Mouse (Mus musculus) gastrocnemius, postnatal 36 days (tissue): Measurements from ENCODE around the gene Pdzd4. TPM values are rescaled to one million over a fixed set of nuclear protein-coding genes. Genes with fewer than 3 reads are reported as not detected.
A peak's percentile ranks its signal among the peaks of the same experiment; 100 is the strongest.

Experiments used
- DNase-seq, 2 experiments: peaks; one replicate each; pipeline ENCODE4 v3.0.0; 2022
- intact Hi-C: fragments of 180-260 bp; cut with DNase I; formaldehyde crosslinking; loops from one replicate; pipeline ENCODE4 v1.15.1; 2025
- total RNA-seq, 2 experiments: library from RNA; stranded (reverse); gene quantifications; 2 replicates each; pipeline ENCODE4 v1.2.3; 2021

Gene Pdzd4
- total RNA-seq, 2 experiments from 2014 or later, result 0.56 to 0.96 TPM

DNA sequence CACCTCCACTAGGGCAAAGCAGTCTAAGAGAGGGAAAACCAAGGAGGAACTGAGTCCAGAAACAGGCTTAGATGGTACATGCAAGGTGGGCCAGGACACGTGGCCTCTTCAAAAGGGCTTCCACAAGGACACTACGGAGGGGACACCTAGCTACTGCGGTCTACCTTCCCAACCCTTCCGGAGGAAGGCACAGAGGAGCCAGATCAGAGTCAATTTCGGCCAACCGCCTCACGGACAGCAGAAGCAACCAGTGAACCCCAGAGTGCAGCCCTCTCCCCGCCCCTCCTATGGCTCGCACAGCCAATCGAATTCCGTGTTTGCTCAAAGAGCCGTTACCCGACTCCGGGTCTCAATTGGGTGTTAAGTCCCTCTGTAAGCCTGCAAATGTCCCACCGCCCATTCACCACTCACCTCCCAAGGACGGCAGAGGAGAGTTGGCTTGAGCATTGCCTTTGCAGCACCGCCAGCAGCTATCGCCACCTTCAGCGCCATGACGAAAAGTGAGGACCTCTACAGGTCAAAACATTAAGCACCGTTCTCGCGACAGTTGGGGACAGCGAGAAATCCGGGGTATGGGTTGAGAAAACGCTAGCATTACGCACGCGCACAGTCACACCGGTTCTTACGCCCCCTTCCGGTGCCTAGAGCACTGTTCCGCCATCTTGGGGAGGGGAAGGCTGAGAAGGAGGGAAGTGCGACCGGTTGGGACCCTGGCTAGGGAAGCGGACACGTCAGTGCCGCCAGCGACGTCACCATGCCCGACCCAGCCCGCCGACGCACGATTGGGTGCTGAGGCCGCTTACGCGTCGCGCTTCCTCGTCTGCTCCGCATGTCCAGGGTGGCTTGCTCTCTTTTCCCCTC, 38.2 kb downstream of the Pdzd4 start, which contains the start of the genes Idh3g and Ssr4:
Idh3g (minus strand) TSS at position 534 of the 861 bp plus-strand sequence.
Ssr4 (plus strand) TSS at position 665 of the 861 bp plus-strand sequence.
- intact Hi-C loops, result no loop called here
- peak; percentile 89 for DNase-seq

DNA sequence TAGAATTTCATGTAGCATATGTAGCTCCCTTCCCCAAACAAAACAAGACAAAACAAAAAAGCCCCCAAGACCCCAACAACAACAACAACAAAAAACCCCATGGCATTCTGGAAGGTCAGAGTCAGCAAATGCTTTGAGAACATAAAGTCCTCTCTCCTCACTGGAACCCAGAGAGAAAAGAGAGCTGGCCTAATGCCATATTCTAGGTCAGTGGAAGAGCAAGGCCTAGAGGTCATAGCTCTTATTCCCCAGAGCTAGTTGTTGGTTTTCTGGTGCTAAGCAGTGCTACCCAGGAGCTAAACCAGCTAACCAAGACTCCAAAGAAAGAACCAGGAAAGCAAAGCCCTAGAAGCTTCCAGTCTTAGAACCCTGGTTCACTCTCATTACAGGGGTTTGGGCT, 39.1 kb downstream of the Pdzd4 start:
- intact Hi-C loops, result no loop called here
- DNase-seq, result no peak

DNA sequence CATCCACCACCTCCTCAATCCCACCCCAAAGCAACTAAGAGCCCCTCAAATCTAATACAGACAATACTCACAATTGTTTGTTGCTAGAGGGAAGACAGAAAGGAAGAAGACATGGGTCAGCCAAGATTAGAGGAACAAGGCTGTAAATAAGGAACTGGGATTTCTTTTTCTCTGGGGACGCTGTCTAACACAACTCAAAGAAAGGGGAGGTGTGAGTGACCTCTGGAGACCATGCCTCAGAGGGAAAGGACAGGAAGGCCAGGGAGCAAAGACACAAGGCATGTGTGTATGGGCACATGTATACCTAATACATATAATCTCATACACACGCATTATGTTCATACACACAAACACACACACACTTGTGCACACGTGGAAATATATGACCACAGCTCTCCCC, 42.5 kb downstream of the Pdzd4 start:
- intact Hi-C loops, result no loop called here
- no peak for DNase-seq

DNA sequence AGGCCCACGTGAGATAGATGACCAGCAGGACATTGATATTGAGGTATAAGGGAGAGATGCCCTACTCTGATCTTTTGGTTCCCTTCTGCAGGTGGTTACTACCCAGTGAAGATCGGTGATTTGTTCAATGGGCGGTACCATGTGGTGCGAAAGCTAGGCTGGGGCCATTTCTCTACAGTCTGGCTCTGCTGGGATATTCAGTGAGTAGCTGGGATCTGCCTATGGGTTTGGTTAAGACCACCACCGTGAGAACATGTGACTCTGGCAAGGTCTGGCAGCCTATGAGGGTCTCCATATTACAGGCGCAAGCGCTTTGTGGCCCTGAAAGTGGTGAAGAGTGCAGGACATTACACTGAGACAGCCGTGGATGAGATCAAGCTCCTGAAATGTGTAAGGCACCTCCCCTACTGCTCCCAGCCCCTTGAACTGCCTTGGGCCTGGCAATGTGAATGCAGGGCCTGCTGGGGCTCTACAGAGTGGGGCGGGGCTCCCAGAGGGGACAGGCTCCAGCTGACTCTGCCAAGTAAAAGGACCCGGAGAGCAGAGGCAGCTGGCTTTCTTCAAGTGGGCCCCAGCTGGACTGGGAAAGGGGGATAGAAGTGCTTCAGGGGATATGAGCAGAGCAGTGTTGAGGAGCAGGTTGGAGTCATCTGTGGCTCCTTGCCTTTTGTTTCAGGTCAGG, 49.8 kb downstream of the Pdzd4 start:
- intact Hi-C loops, result no loop called here
- DNase-seq, result no peak

DNA sequence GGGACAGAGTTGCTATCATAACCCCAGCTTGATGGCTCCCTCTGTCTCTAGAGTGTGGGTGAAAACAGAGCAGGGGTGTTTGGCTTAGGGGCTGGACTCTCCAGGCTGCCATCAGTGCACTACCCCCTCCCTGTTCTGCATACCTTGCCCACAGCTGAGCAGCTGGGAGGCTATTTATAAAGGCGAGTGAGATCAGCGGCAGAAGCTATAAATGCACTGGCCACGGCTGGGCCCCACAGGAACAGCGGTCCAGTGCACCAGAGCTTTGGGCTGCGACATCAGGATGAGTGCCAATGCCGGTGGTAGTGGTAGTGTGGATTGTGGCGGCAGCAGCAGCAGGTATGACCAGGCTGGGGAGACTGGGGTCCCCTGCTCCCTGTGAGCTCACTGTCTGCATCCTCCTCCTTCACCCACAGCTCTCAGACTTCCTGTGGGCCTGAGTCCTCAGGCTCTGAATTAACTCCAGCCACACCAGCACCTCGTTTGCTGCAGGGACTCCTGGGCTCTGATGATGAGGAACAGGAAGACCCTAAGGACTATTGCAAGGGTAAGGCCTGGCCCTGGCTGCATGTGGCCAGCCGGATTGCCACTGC, 50.5 kb downstream of the Pdzd4 start, which contains the start of gene Srpk3:
Srpk3 (plus strand) TSS at position 238 of the 593 bp plus-strand sequence.
- peak; percentile 23 to 28 for DNase-seq
- intact Hi-C loops, result no loop called here

DNA sequence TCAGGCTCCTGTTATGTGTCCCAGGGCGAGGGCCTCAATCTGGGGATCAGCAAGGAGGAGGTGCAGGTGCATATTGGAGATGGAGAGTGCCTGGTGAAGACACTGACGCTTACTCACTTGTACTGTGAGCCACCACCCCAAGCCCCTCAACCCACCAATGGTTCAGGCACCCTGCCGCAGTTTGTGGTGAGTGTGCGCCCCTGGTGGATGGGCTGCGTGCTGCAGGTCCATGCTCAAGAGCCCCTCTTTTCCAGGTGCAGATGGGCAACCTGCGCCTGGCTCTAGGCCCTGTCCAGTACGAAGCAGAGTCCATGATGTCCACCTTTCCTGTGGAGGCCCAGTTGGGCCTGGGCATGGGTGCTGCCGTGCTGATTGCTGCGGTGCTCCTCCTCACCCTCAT, 57.5 kb downstream of the Pdzd4 start:
- intact Hi-C loops, result no loop called here

DNA sequence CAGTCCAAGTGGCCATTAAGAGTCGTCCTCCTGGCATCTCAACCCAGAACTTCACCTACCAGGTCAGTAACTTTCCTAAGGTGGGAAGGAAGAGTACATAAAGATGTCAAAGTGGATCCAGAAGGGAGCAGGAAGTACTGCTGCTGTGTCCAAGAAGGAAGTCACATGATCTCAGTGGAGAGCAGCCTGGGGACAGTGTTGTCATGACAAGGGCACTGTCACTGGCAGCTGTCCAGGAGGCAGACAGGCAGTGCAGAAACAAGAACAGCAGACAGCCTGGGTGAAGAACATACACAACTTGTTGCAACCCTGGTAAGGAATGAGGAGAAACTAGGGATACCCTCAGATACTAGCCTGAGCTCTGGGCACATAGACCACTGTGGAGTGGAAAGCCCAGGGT, 59.5 kb downstream of the Pdzd4 start:
- no peak for DNase-seq
- intact Hi-C loops, result no loop called here

More for the DNA sequence above, 57.5 kb downstream of the Pdzd4 start:
- DNase-seq, result no peak

DNA sequence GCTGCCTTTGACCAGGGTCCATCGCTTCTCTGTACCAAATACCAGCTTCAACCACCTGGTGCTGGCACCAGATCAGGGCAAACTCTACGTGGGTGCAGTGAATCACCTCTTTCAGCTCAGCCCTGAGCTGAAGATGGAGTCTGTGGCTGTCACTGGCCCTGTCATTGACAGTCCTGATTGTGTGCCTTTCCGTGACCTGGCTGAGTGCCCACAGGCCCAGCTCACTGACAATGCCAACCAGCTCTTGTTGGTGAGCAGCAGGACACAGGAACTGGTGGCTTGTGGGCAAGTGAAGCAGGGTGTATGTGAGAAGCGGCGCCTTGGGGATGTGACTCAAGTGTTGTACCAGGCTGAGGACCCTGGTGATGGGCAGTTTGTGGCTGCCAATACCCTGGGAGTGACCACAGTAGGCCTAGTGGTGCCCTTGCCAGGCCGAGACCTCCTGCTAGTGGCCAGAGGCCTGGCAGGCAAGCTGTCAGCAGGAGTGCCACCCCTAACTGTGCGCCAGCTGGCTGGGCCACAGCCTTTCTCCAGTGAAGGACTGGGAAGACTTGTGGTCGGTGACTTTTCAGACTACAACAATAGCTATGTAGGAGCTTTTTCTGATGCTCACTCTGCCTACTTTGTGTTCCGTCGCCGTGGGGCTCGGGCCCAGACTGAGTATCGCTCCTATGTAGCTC, 66.0 kb downstream of the Pdzd4 start:
- intact Hi-C loops, result no loop called here
- DNase-seq, result no peak

DNA sequence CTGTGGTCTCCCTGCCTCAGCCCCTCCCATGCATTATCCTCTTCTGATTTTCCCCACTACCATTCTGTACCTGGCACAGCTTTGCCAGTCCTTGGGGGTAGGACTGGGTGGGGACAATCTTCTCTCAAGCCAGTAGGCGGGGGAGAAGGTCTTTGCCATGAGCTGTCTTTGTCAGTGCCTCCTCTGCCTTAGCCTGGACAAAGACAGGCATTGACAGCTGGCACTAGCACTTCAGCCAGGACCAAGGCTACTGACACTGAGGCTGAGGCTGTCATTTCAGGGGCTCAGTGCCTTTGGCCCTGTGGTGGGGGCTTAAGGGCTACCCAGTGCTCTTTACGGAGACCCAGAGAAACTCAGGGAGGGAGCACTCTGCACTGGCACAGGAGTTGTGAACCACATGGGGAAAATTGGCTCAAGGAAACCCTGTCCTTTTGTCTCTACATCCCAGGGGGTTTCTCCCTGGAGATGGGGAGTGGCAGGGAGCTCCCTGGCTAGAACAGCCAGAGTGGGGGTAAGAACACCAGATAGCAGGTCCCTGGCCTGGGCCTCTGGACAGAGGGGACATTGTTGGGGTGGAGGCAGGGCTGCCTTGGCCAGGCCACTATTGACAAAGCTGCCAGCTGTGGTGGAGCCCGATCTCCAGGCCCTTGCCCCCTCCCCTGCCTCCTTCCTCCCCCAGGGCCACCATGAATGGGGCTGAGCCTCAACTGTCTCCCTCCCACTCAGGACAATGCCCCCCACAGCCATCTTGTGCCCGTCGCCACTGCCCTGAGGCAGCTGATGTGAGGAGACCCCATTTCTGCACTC, 68.2 kb downstream of the Pdzd4 start, which contains the start of gene Plxnb3:
Plxnb3 (plus strand) TSS at position 757 of the 807 bp plus-strand sequence.
- DNase-seq, result no peak
- intact Hi-C loops, result no loop called here

DNA sequence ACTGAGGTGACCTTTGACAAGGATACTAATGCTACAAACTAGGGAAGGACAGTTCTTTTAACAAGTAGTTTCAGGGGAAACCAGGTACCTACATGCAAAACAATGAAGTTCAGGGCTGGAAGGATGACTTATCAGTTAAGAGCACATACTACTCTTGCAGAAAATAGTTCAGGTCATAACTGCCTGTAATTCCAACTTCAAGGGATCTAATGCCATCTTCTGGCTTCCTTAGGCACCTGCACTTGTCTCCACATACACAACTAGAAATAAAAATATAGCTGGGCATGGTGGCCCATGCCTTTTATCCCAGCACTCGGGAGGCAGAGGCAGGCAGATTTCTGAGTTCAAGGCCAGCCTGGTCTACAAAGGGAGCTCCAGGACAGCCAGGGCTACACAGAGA, 75.8 kb downstream of the Pdzd4 start:
- intact Hi-C loops, result no loop called here
- DNase-seq, result no peak

DNA sequence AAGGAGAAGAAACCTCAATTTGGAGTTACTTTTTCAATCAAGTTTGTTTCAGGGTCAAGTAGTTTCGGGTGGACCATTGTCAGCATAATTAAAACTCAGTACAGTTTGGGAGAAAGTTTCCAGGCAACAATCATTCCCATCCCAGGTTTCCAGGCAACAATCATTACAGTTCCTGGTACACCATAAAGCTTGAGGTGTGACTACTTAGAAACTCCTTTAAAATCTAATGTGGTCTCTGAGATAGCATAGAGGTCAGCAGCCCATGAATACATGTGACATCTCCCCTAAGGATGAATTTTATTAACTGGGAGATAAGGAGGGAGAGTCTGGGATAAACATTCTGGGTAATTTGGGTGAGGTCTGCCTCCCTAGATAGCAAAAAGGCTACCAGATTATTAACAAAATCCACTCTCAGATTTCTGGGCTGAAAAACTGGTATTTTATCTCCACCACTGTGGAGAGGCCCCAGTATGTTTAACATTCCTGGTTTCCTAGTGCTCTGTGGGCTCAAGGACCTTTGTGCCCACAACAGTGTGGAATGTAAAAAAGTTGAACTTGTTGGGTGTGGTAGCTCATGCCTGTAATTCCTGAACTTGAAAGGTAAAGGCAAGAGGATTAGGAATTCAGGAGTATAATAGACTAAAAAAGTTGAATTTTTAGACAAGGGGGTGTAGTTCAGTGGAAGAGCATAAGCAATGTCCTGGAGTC, 79.8 kb downstream of the Pdzd4 start:
- intact Hi-C loops, result no loop called here
- DNase-seq, result no peak

Other genes with a start within 250 kb of the Pdzd4 start
- not detected for gene Dusp9, start 185.6 kb downstream of the Pdzd4 start, total RNA-seq
- 10 to 100 TPM in 1 of 2 experiments, 1 to 10 TPM in 1; 8.2 to 11.4 TPM for gene Pnck, start 164.9 kb downstream of the Pdzd4 start, total RNA-seq
- gene Slc6a8, start 151.8 kb downstream of the Pdzd4 start, total RNA-seq, result 100 to 1,000 TPM; 105 to 106 TPM
- gene Bcap31, start 108.8 kb downstream of the Pdzd4 start, total RNA-seq, result 10 to 100 TPM; 45.9 to 47.7 TPM
- 10 to 100 TPM; 23.0 to 25.3 TPM for gene Abcd1, start 108.4 kb downstream of the Pdzd4 start, total RNA-seq
- under 1 TPM; 0.64 TPM for gene Plxnb3, start 67.9 kb downstream of the Pdzd4 start, total RNA-seq
- 10 to 100 TPM; 43.5 to 47.5 TPM for gene Srpk3, start 50.6 kb downstream of the Pdzd4 start, total RNA-seq
- gene Idh3g, start 38.1 kb downstream of the Pdzd4 start, total RNA-seq, result 100 to 1,000 TPM; 401 to 409 TPM
- 10 to 100 TPM; 69.3 to 83.2 TPM for gene Ssr4, start 37.9 kb downstream of the Pdzd4 start, total RNA-seq
- not detected for gene Avpr2, start 67.1 kb upstream of the Pdzd4 start, total RNA-seq
- 1 to 10 TPM; 1.8 to 2.3 TPM for gene L1cam, start 71.1 kb upstream of the Pdzd4 start, total RNA-seq
- 1 to 10 TPM in 1 of 2 experiments, under 1 TPM in 1; 0.67 to 1.0 TPM for gene Arhgap4, start 96.9 kb upstream of the Pdzd4 start, total RNA-seq
- 10 to 100 TPM; 52.9 to 57.1 TPM for gene Naa10, start 97.0 kb upstream of the Pdzd4 start, total RNA-seq
- 1 to 10 TPM; 1.8 to 2.5 TPM for gene Renbp, start 105.9 kb upstream of the Pdzd4 start, total RNA-seq
- gene Hcfc1, start 141.4 kb upstream of the Pdzd4 start, total RNA-seq, result 10 to 100 TPM; 30.2 to 32.1 TPM
- 10 to 100 TPM; 40.0 to 41.4 TPM for gene Irak1, start 198.9 kb upstream of the Pdzd4 start, total RNA-seq